20 mouse cellular contexts compared by ENCODE assay signal in the genomic region with DNA sequence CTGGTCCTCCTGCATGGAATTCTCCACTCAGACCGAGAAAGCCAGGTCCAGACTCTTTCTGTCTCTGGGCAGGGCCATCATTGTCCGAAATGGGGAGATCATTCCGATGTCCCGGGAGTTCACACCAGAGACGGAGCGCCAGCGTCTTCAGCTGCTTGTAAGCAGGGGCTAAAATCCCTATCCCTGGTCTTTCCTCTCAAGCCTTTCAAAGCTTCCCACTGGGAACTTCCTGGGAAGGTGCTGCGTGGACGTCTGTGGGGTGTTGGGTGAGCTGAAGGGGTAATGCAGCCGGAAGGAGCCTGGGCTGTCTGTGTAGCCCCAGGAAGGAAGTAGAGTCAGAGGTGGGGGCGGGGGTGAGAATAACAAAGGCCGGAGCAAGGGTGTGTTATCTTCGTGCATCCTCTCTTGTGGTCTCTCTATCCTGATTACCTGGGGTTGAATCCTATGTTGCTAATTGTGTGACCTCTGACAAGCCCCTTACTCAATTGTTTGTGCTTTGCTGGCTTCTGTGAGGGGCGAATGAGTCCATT. TPM values are rescaled to one million over a fixed set of nuclear protein-coding genes. Genes with fewer than 3 reads are reported as not detected.
DNase-seq lines count a peak whose midpoint lies in the region; ATAC-seq lines count a peak whose summit lies in the region.
"Had no signal": no experiment of that assay in that cellular context is flagged by ENCODE, and none has a peak within 500 bp of the region (broad histone marks: within the 10 kb centered on the region; RNA-seq: fewer than 3 reads in every experiment).

No protein-coding gene starts in this region.

- 29% methylated on average over 14 of the region's 14 CpGs for WGBS in heart, embryonic 11.5 days (ENCODE audit: insufficient replicate concordance)
- WGBS in kidney, embryonic 16.5 days: 45% methylated on average over 14 of the region's 14 CpGs

- H3K4me1 ChIP-seq in heart, embryonic 11.5 days (ENCODE audit: control insufficient read depth, insufficient read depth, low read length): peaks cover 20% of the 10 kb centered on the region
- peaks cover 27% of the 10 kb centered on the region for H3K4me1 ChIP-seq in kidney, embryonic 16.5 days (ENCODE audit: insufficient read depth, low read length)

- H3K36me3 ChIP-seq in heart, embryonic 11.5 days (ENCODE audit: control insufficient read depth, insufficient read depth, low read length): no peaks in the 10 kb centered on the region
- no peaks in the 10 kb centered on the region for H3K36me3 ChIP-seq in kidney, embryonic 16.5 days (ENCODE audit: insufficient read depth, low read length)
- H3K36me3 ChIP-seq: embryonic facial prominence, embryonic 10.5 days; hindbrain, embryonic 10.5 days; liver, embryonic 15.5 days; midbrain, embryonic 15.5 days had no signal

- H3K9ac ChIP-seq in heart, embryonic 11.5 days (ENCODE audit: low read depth, low read length): 0 out of 2 replicates have a peak overlapping the region, but pooled peaks have one; percentile 11
- H3K9ac ChIP-seq in kidney, embryonic 16.5 days (replicated peaks; ENCODE audit: low read length): no peak overlapping the region
- H3K9ac ChIP-seq: liver, embryonic 15.5 days; midbrain, embryonic 15.5 days had no signal

- peaks cover 18% of the 10 kb centered on the region for H3K27me3 ChIP-seq in heart, embryonic 11.5 days (ENCODE audit: control insufficient read depth, insufficient read depth, low read length)
- peaks cover 17% of the 10 kb centered on the region for H3K27me3 ChIP-seq in kidney, embryonic 16.5 days (ENCODE audit: insufficient read depth, low read length)

- H3K4me3 ChIP-seq in heart, embryonic 11.5 days (ENCODE audit: low read depth, low read length): no peak overlapping the region
- no peak overlapping the region for H3K4me3 ChIP-seq in kidney, embryonic 16.5 days (ENCODE audit: low read length)
- H3K4me3 ChIP-seq: embryonic facial prominence, embryonic 10.5 days; hindbrain, embryonic 10.5 days; left cerebral cortex, adult 2 months; liver, embryonic 15.5 days; midbrain, embryonic 15.5 days had no signal

- 0 out of 2 replicates have a peak overlapping the region, but pooled peaks have one; percentile 5 for H3K4me2 ChIP-seq in heart, embryonic 11.5 days
- H3K4me2 ChIP-seq in kidney, embryonic 16.5 days (replicated peaks; ENCODE audit: low read depth, low read length): no peak overlapping the region
- H3K4me2 ChIP-seq: liver, embryonic 15.5 days; midbrain, embryonic 15.5 days had no signal

- ATAC-seq in heart, embryonic 11.5 days (replicated peaks; ENCODE audit: insufficient number of reproducible peaks, low FRiP score, low TSS enrichment): no peak
- ATAC-seq in kidney, embryonic 16.5 days (ENCODE audit: low FRiP score, low TSS enrichment): no peak
- ATAC-seq: forebrain, embryonic 14.5 days; midbrain, embryonic 15.5 days had no signal

- H3K27ac ChIP-seq in heart, embryonic 11.5 days (ENCODE audit: low read depth, low read length): no peak overlapping the region
- H3K27ac ChIP-seq in kidney, embryonic 16.5 days (ENCODE audit: low read length): no peak overlapping the region
- H3K27ac ChIP-seq: embryonic facial prominence, embryonic 10.5 days; hindbrain, embryonic 10.5 days; left cerebral cortex, adult 2 months; liver, embryonic 15.5 days; midbrain, embryonic 15.5 days had no signal

- no peaks in the 10 kb centered on the region for H3K9me3 ChIP-seq in heart, embryonic 11.5 days (replicated peaks; ENCODE audit: control insufficient read depth, low read length)
- no peaks in the 10 kb centered on the region for H3K9me3 ChIP-seq in kidney, embryonic 16.5 days (ENCODE audit: low read length)
- H3K9me3 ChIP-seq: embryonic facial prominence, embryonic 10.5 days; hindbrain, embryonic 10.5 days; liver, embryonic 15.5 days; midbrain, embryonic 15.5 days had no signal

- DNase-seq in heart, postnatal 4 days: no peak
- peak; percentile 14 to 23 for DNase-seq in kidney, postnatal 36 days
- DNase-seq in thymus, postnatal 4 days: peak; percentile 49
- DNase-seq in thymus, postnatal 14 days: no peak
- DNase-seq in lung, postnatal 4 days: peak; percentile 55 to 65
- no peak for DNase-seq in adrenal gland, postnatal 10 days
- DNase-seq: adrenal gland, adult 8-10 months; cerebellum, adult 11-12 months; kidney, adult 9 months; thymus, adult 2 months had no signal

RNA-seq across cellular contexts. Expression of a gene that starts 2.4 kb away (rescaled TPM):
- polyA plus RNA-seq in heart, embryonic 11.5 days (2014; fragmentation: Nextera tagmentation; extraction: Ambion mirVana): 1.2 and 2.2 TPM in 2 replicates
- 1 to 10 TPM; 2.4 to 3.7 TPM for total RNA-seq in heart, postnatal 4 days (2021)
- 0.18 and 0.20 TPM in 2 replicates for polyA plus RNA-seq in kidney, embryonic 16.5 days (2015; fragmentation: Nextera tagmentation; extraction: Ambion mirVana)
- total RNA-seq in adrenal gland, postnatal 10 days (2021): 1 to 10 TPM in 1 of 2 experiments, under 1 TPM in 1; 0.72 to 1.2 TPM
- total RNA-seq: MEL had no signal
- polyA plus RNA-seq: liver, embryonic 15.5 days; stomach, embryonic 14.5 days had no signal

RNA-seq across cellular contexts. Expression of a gene that starts 3.2 kb away (rescaled TPM):
- 23.5 and 36.9 TPM in 2 replicates for polyA plus RNA-seq in heart, embryonic 11.5 days (2014; fragmentation: Nextera tagmentation; extraction: Ambion mirVana)
- total RNA-seq in heart, postnatal 4 days (2021): 10 to 100 TPM; 43.2 to 54.1 TPM
- 7.0 and 8.9 TPM in 2 replicates for polyA plus RNA-seq in kidney, embryonic 16.5 days (2015; fragmentation: Nextera tagmentation; extraction: Ambion mirVana)
- 10 to 100 TPM in 1 of 2 experiments, 1 to 10 TPM in 1; 6.7 to 10.1 TPM for total RNA-seq in adrenal gland, postnatal 10 days (2021)

RNA-seq across cellular contexts. Expression of a gene that starts 4.1 kb away (rescaled TPM):
- polyA plus RNA-seq in heart, embryonic 11.5 days (2014; fragmentation: Nextera tagmentation; extraction: Ambion mirVana): 242 and 272 TPM in 2 replicates
- total RNA-seq in heart, postnatal 4 days (2021): 100 to 1,000 TPM; 280 to 281 TPM
- 136 and 146 TPM in 2 replicates for polyA plus RNA-seq in kidney, embryonic 16.5 days (2015; fragmentation: Nextera tagmentation; extraction: Ambion mirVana)
- 100 to 1,000 TPM; 156 to 166 TPM for total RNA-seq in adrenal gland, postnatal 10 days (2021)
- total RNA-seq: MEL had no signal

RNA-seq across cellular contexts. Expression of a gene that starts 34.3 kb away (rescaled TPM):
- polyA plus RNA-seq in heart, embryonic 11.5 days (2014; fragmentation: Nextera tagmentation; extraction: Ambion mirVana): 35.7 and 41.2 TPM in 2 replicates
- total RNA-seq in heart, postnatal 4 days (2021): 10 to 100 TPM; 17.1 to 17.2 TPM
- polyA plus RNA-seq in kidney, embryonic 16.5 days (2015; fragmentation: Nextera tagmentation; extraction: Ambion mirVana): 60.4 and 61.5 TPM in 2 replicates
- 10 to 100 TPM; 29.8 to 30.0 TPM for total RNA-seq in adrenal gland, postnatal 10 days (2021)

Comparison
In these comparisons a context has a peak if more than half of its experiments do, and no peak if none do; other contexts are left out.
1. DNase-seq: peak in kidney, postnatal 36 days (2 of 2), thymus, postnatal 4 days (single experiment) and lung, postnatal 4 days (2 of 2); none in heart, postnatal 4 days (single experiment), thymus, postnatal 14 days (single experiment) and adrenal gland, postnatal 10 days (single experiment).